Mouse (Mus musculus) liver, adult 2 months (tissue): ENCODE measurements at regions not wholly inside any gene's neighbourhood (a gene's known extent, or its start where the extent isn't known, plus 50 kb on each side); places are given as distances from the start of the nearest gene placed in this dataset.

Experiments
- DNase-seq: peaks from one replicate; pipeline ENCODE4 v3.0.0-alpha.2; 2011; ENCODE audit warnings: low read depth, low spot score; ENCODE audit errors: extremely low read depth
- H3K27ac ChIP-seq: fragments of 200-500 bp; replicated peaks from 2 replicates; pipeline ENCODE4 v1.5.1; 2012; ENCODE audit warnings: low read depth, mild to moderate bottlenecking, control low read depth, inconsistent platforms, low read length; ENCODE audit not compliant: insufficient read depth
- H3K27me3 ChIP-seq: fragments of 200-500 bp; 2 replicates; pipeline ENCODE4 v1.6.1; 2012; ENCODE audit warnings: mild to moderate bottlenecking, moderate library complexity, low read length, inconsistent platforms; ENCODE audit not compliant: control insufficient read depth, insufficient read depth
- H3K36me3 ChIP-seq: fragments of 200-500 bp; 2 replicates; pipeline ENCODE4 v1.6.1; 2012; ENCODE audit warnings: low read length, inconsistent platforms; ENCODE audit not compliant: control insufficient read depth, insufficient read depth
- H3K4me1 ChIP-seq: fragments of 200-500 bp; 2 replicates; pipeline ENCODE4 v1.6.1; 2011; ENCODE audit warnings: low read length; ENCODE audit not compliant: control insufficient read depth, insufficient read depth
- H3K4me3 ChIP-seq: fragments of 200-500 bp; 2 replicates; pipeline ENCODE4 v1.5.1; 2011; ENCODE audit warnings: low read depth, mild to moderate bottlenecking, control low read depth, low read length, moderate library complexity; ENCODE audit not compliant: insufficient read depth
- H3K79me2 ChIP-seq: fragments of 200-500 bp; 2 replicates; pipeline ENCODE4 v1.6.1; 2012; ENCODE audit warnings: inconsistent platforms, mild to moderate bottlenecking, low read length, moderate library complexity; ENCODE audit not compliant: control insufficient read depth, insufficient read depth
- H3K9ac ChIP-seq: fragments of 200-500 bp; 2 replicates; pipeline ENCODE4 v1.6.1; 2012; ENCODE audit warnings: low read depth, mild to moderate bottlenecking, control low read depth, inconsistent platforms, low read length
- CTCF ChIP-seq: fragments of 200-500 bp; IDR thresholded peaks from 2 replicates; pipeline ENCODE4 v1.5.1; 2011; ENCODE audit warnings: low read depth, low read length, control low read depth
- POLR2A ChIP-seq: fragments of 200-500 bp; IDR thresholded peaks from 2 replicates; pipeline ENCODE4 v1.6.1; 2011; ENCODE audit warnings: low read length, control low read depth; ENCODE audit not compliant: insufficient read depth; ENCODE audit errors: extremely low read depth
- WGBS: fragments of 180-500 bp; shearing (Covaris S2); methylation state at CpG from one replicate; pipeline ENCODE4 v1.1.7; 2018; 5-methylcytosine and 5-hydroxymethylcytosine counted together

DNA sequence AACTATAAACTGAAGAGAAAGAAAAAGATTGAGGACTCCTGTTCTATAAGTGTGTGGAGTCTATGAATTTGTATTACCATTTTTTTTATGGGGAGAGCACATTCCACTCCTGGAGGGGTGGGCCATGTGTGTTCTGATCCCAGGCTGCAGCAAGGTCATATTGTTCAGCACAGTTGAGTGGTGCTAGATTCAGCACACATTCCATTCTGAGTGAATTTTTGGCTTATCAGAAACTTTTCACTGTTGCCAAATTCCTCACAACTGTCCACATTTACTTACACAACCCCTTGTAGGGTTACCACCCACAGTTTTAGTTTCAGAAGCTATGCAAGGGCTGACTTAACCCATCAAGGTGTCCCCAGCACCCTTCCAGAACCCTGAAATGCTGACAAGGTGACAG is 262.7 kb downstream of the Zfp326 start:
- H3K9ac ChIP-seq, result no peak overlapping the region
- H3K4me1 ChIP-seq, result peaks cover 7% of the 10 kb centered on the region; the same call in 1 of the 2 replicates
- no peaks in the 10 kb centered on the region for H3K79me2 ChIP-seq
- H3K4me3 ChIP-seq, result no peak overlapping the region
- DNase-seq, result peak; percentile 69
- no peaks in the 10 kb centered on the region for H3K36me3 ChIP-seq
- H3K27ac ChIP-seq, result no peak overlapping the region
- H3K27me3 ChIP-seq, result no peaks in the 10 kb centered on the region
- TF ChIP-seq POLR2A (no peak), CTCF (no peak)

GRCm38 (mm10) chr5:106122928-106123327 is 246.6 kb downstream of the Zfp326 start:
- Histone ChIP-seq H3K27ac (no peak overlapping the region), H3K4me3 (no peak overlapping the region)
- 64% methylated on average over 3 of the region's 3 CpGs for WGBS

GRCm38 (mm10) chr5:106119584-106119983 is 243.2 kb downstream of the Zfp326 start:
- 59% methylated on average over 1 of the region's 1 CpGs for WGBS

More at GRCm38 (mm10) chr5:106122928-106123327, 246.6 kb downstream of the Zfp326 start:
- Histone ChIP-seq H3K27me3 (peaks cover 7% of the 10 kb centered on the region), H3K4me1 (no peaks in the 10 kb centered on the region), H3K79me2 (no peaks in the 10 kb centered on the region), H3K9ac (no peak overlapping the region), H3K36me3 (no peaks in the 10 kb centered on the region)
- DNase-seq, result no peak
- no peak for TF ChIP-seq CTCF
- TF ChIP-seq POLR2A, result no peak

GRCm38 (mm10) chr5:106113186-106113585 is 236.8 kb downstream of the Zfp326 start:
- 67% methylated on average over 3 of the region's 3 CpGs for WGBS
- Histone ChIP-seq H3K79me2 (no peaks in the 10 kb centered on the region), H3K36me3 (no peaks in the 10 kb centered on the region), H3K27me3 (peaks cover 6% of the 10 kb centered on the region; the same call in 1 of the 2 replicates), H3K4me3 (no peak overlapping the region), H3K27ac (no peak overlapping the region), H3K9ac (no peak overlapping the region), H3K4me1 (no peaks in the 10 kb centered on the region)
- no peak for TF ChIP-seq POLR2A
- no peak for TF ChIP-seq CTCF
- DNase-seq, result no peak

More at GRCm38 (mm10) chr5:106119584-106119983, 243.2 kb downstream of the Zfp326 start:
- no peak for DNase-seq
- TF ChIP-seq POLR2A (no peak), CTCF (no peak)
- Histone ChIP-seq H3K9ac (no peak overlapping the region), H3K27me3 (peaks cover 10% of the 10 kb centered on the region; the same call in 1 of the 2 replicates), H3K27ac (no peak overlapping the region), H3K79me2 (no peaks in the 10 kb centered on the region), H3K4me3 (no peak overlapping the region), H3K4me1 (no peaks in the 10 kb centered on the region), H3K36me3 (no peaks in the 10 kb centered on the region)

- 68% methylated on average over 8 of the region's 8 CpGs for WGBS
- H3K79me2 ChIP-seq, result no peaks in the 10 kb centered on the region
- no peaks in the 10 kb centered on the region for H3K4me1 ChIP-seq
- no peak for TF ChIP-seq POLR2A
- TF ChIP-seq CTCF, result no peak
- H3K36me3 ChIP-seq, result no peaks in the 10 kb centered on the region
- H3K4me3 ChIP-seq, result no peak overlapping the region
- no peak overlapping the region for H3K27ac ChIP-seq
- H3K9ac ChIP-seq, result no peak overlapping the region
- no peak for DNase-seq
- peaks cover 6% of the 10 kb centered on the region; the same call in 1 of the 2 replicates for H3K27me3 ChIP-seq
Measured at GRCm38 (mm10) chr5:106108474-106108971, 232.2 kb downstream of the Zfp326 start.

GRCm38 (mm10) chr5:106102255-106102654 is 225.9 kb downstream of the Zfp326 start:
- H3K4me1 ChIP-seq, result no peaks in the 10 kb centered on the region
- TF ChIP-seq POLR2A (no peak), CTCF (no peak)
- 83% methylated on average over 4 of the region's 4 CpGs for WGBS
- H3K27ac ChIP-seq, result no peak overlapping the region
- H3K27me3 ChIP-seq, result peaks cover 3% of the 10 kb centered on the region; the same call in 1 of the 2 replicates
- no peak overlapping the region for H3K9ac ChIP-seq
- H3K4me3 ChIP-seq, result no peak overlapping the region
- no peaks in the 10 kb centered on the region for H3K79me2 ChIP-seq
- no peak for DNase-seq
- H3K36me3 ChIP-seq, result no peaks in the 10 kb centered on the region
